Mouse (Mus musculus) olfactory bulb, adult 2 months (tissue): ENCODE measurements around the gene Rhbdl1.

ENCODE experiments used
- CTCF ChIP-seq: fragments of 200-500 bp; IDR thresholded peaks from 2 replicates; pipeline ENCODE4 v1.5.1; 2012; ENCODE audit warnings: low read depth, mild to moderate bottlenecking, low read length, moderate library complexity; ENCODE audit not compliant: insufficient read depth
- POLR2A ChIP-seq: fragments of 200-500 bp; IDR thresholded peaks from 2 replicates; pipeline ENCODE4 v1.6.1; 2012; ENCODE audit warnings: mild to moderate bottlenecking, low read depth, low read length, moderate library complexity; ENCODE audit not compliant: insufficient read depth

DNA sequence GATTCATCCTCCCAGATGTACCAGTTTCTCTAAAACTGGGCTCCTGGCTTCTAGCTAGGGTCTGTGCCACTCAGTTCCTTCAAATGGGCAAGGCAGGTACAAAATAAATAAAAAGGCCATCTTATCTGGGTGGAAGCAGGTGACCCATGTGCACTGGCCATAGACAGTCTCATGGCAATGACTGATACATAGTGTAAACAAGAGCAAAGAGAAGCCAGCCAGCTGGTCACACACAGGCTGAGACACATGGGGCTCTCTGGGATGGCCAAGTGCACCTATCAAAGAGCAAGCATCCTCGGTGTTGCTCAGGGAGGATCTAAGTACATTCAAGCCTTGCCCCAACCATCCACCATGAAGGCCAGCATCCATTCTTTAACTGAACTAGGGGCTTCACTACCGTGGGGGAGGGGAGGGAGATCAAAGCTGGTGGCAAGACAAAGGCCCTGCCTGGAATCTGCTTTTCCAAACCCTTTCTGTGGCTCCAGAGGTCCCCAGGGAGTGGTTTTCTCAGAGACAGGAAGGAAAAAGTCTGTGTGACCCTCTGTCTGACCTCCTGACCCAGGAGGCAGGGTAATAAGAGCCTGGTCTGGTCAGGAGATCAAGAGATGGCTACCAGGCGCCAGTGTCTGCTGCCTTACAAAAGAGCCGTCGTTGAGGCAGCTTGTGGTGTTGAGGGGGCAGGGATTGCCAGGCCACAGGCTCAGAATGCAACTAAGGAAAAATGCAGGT, 44.0 kb upstream of the Rhbdl1 start:
- TF ChIP-seq CTCF, result no peak
- TF ChIP-seq POLR2A, result no peak
